Mouse (Mus musculus): ENCODE measurements around the gene Gm28363.
"Not testable (repeated sequence)": the region's sequence is repeated elsewhere in the genome, so short reads cannot be mapped to it uniquely, and the experiment has no call there.

The Gm28363 gene

GRCm38 (mm10) chr1:117696831-117697230, at the start of gene Gm28363:
TSS of gene Gm28363 (plus strand) at chr1:117697131.
- not testable (repeated sequence) for DNase-seq (ENCODE audit: low spot score)

GRCm38 (mm10) chr1:117650236-117650635, 46.7 kb upstream of the Gm28363 start:
- not testable (repeated sequence) for DNase-seq (ENCODE audit: low spot score)
